Mouse (Mus musculus) thymus, adult 2 months (tissue): Measurements from ENCODE around the gene Slc10a1. TPM values are rescaled to one million over a fixed set of nuclear protein-coding genes. Genes with fewer than 3 reads are reported as not detected.
A peak's percentile ranks its signal among the peaks of the same experiment; 100 is the strongest.

Source experiments
- DNase-seq: peaks from one replicate; pipeline ENCODE4 v3.0.0; 2021
- H3K27ac ChIP-seq: fragments of 200-500 bp; 2 replicates; pipeline ENCODE4 v1.5.1; 2012; ENCODE audit warnings: low read length, control low read depth; ENCODE audit not compliant: control insufficient read depth, insufficient read depth
- H3K27me3 ChIP-seq: fragments of 200-500 bp; 2 replicates; pipeline ENCODE4 v1.6.1; 2012; ENCODE audit warnings: mild to moderate bottlenecking, low read length, moderate library complexity, mixed read lengths; ENCODE audit not compliant: control insufficient read depth, insufficient read depth
- H3K36me3 ChIP-seq: fragments of 200-500 bp; 2 replicates; pipeline ENCODE4 v1.6.1; 2012; ENCODE audit warnings: mild to moderate bottlenecking, low read length, moderate library complexity; ENCODE audit not compliant: control insufficient read depth, insufficient read depth
- H3K4me1 ChIP-seq: fragments of 200-500 bp; replicated peaks from 2 replicates; pipeline ENCODE4 v1.6.1; 2012; ENCODE audit warnings: low read length; ENCODE audit not compliant: control insufficient read depth, insufficient read depth
- H3K4me3 ChIP-seq: fragments of 200-500 bp; 2 replicates; pipeline ENCODE4 v1.5.1; 2012; ENCODE audit warnings: mild to moderate bottlenecking, low read length, control low read depth, moderate library complexity; ENCODE audit not compliant: control insufficient read depth, insufficient read depth
- CTCF ChIP-seq: fragments of 200-500 bp; IDR thresholded peaks from 2 replicates; pipeline ENCODE4 v1.5.1; 2012; ENCODE audit warnings: mild to moderate bottlenecking, control low read depth, low read length, moderate library complexity, borderline replicate concordance; ENCODE audit not compliant: control insufficient read depth, poor library complexity, insufficient read depth; ENCODE audit errors: extremely low read depth
- POLR2A ChIP-seq: fragments of 200-500 bp; IDR thresholded peaks from 2 replicates; pipeline ENCODE4 v1.6.1; 2012; ENCODE audit warnings: mild to moderate bottlenecking, low read length, control low read depth, moderate library complexity; ENCODE audit not compliant: control insufficient read depth, poor library complexity, insufficient read depth; ENCODE audit errors: extremely low read depth
- WGBS: fragments of 180-500 bp; shearing (Covaris S2); methylation state at CpG from one replicate; pipeline ENCODE4 v1.1.7; 2018; 5-methylcytosine and 5-hydroxymethylcytosine counted together
- polyA plus RNA-seq: library from polyadenylated mRNA; depleted of rRNA; stranded (reverse); fragments of >200 nt; gene quantifications from 2 replicates; pipeline ENCODE4 v1.2.3, GENCODE M21; 2012

Gene Slc10a1
- polyA plus RNA-seq, 1 experiment = 0.07 TPM

- WGBS = 94% methylated on average over 13 of the region's 13 CpGs
- no peaks in the 10 kb centered on the region for H3K27me3 ChIP-seq
- no peak for DNase-seq
- TF ChIP-seq POLR2A (no peak), CTCF (no peak)
- no peak overlapping the region for H3K27ac ChIP-seq
- no peaks in the 10 kb centered on the region for H3K36me3 ChIP-seq
- no peak overlapping the region for H3K4me3 ChIP-seq
- peaks cover 39% of the 10 kb centered on the region for H3K4me1 ChIP-seq
Measured at GRCm38 (mm10) chr12:80990901-80991445, 22.5 kb upstream of the Slc10a1 start.

- Histone ChIP-seq H3K4me1 (peaks cover 23% of the 10 kb centered on the region), H3K27me3 (no peaks in the 10 kb centered on the region), H3K36me3 (no peaks in the 10 kb centered on the region), H3K4me3 (no peak overlapping the region), H3K27ac (no peak overlapping the region)
- TF ChIP-seq POLR2A (no peak), CTCF (no peak)
- WGBS = 96% methylated on average over 3 of the region's 3 CpGs
- no peak for DNase-seq
Measured at GRCm38 (mm10) chr12:80988286-80988685, 19.8 kb upstream of the Slc10a1 start.

- no peak overlapping the region for H3K27ac ChIP-seq
- no peak for DNase-seq
- H3K27me3 ChIP-seq = no peaks in the 10 kb centered on the region
- 48% methylated on average over 4 of the region's 4 CpGs for WGBS
- H3K4me3 ChIP-seq = no peak overlapping the region
- TF ChIP-seq CTCF (no peak), POLR2A (no peak)
- H3K4me1 ChIP-seq = peaks cover 10% of the 10 kb centered on the region
- H3K36me3 ChIP-seq = no peaks in the 10 kb centered on the region
Measured at GRCm38 (mm10) chr12:80986628-80987027, 18.1 kb upstream of the Slc10a1 start.

DNA sequence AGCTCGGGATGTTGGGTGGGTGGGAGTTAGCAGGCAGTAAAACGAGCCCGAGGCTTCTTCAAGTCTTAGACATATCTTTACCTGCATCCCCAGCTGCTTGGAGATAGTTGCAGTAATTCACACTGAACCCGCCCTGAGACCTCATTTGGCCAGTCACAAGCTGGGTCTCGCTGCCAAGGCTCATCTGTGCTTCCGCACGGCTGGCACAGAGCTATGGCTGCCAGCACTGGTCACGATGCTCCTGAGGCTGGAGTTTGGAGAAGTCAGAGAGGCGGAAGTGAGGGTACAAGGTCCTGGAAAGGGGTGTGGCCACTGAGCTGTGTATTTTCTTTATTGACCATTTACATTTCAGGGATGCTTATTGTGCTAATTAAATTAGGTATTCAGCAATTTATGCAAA, 15.2 kb upstream of the Slc10a1 start:
- DNase-seq = no peak
- WGBS = 73% methylated on average over 9 of the region's 9 CpGs
- no peaks in the 10 kb centered on the region for H3K4me1 ChIP-seq

DNA sequence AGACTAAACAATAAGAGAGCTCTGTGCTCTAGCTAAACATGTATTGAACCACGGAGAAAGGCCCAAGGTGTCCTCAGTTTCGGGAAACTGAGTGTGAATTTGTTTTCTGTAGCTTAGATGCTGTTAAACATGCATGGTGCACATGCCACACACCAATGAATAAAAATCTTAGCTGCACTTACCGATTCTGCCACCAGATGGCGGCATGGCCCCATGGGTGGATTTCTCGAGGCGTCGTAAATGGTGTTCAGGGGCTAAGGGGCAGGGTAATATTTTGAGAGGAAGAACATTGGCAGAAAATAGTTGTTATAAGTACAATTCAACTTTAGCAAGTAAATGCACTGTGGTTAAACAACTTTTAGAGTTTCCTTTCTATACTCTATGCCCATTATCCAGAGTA, 13.8 kb upstream of the Slc10a1 start:
- no peaks in the 10 kb centered on the region for H3K4me1 ChIP-seq
- under 1% methylated on average over 7 of the region's 7 CpGs for WGBS
- peak; percentile 84 for DNase-seq
- H3K27me3 ChIP-seq = no peaks in the 10 kb centered on the region
- no peaks in the 10 kb centered on the region for H3K36me3 ChIP-seq
- TF ChIP-seq CTCF (peak; percentile 69; the same call in 1 of the 2 replicates), POLR2A (no peak)
- H3K27ac ChIP-seq = no peak overlapping the region
- no peak overlapping the region for H3K4me3 ChIP-seq

More for the DNA sequence above, 15.2 kb upstream of the Slc10a1 start:
- Histone ChIP-seq H3K4me3 (no peak overlapping the region), H3K27ac (no peak overlapping the region), H3K27me3 (no peaks in the 10 kb centered on the region), H3K36me3 (no peaks in the 10 kb centered on the region)
- TF ChIP-seq CTCF (no peak), POLR2A (no peak)

DNA sequence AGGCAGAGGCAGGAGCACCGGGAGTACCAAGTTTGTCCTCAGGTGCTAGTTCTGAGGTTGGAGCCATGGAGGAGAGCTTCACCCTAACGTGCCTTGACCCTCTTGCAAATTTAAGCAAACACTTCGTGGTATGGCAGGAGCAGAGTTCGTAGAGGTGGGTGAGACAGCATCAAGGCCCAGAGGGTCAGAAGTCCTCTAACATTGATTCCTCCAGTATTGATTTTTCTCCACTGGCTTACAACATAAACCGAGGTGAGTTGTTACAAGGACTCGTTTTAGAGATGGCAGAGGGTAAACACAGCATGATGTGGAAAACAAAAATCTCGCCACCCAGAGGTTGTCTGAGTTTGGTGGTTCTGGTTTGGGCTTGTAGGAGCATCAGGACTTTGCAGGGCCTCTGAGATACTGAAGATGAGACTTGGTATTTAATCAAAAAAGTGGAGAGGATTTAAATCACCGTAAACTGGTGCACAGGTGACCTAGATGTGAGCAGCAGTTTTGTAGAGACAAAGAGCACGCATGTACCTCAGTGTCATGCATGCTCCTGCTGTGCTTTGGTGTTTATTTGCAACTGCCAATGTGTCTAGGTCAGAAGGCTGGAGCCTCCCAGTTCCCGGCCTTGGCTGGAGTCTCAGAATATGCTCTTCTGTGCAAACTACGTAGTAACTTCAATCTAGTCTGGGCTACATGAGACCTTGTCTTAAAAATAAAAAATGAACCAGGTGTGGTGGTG, 7.6 kb upstream of the Slc10a1 start:
- Histone ChIP-seq H3K4me3 (no peak overlapping the region), H3K27ac (no peak overlapping the region), H3K36me3 (no peaks in the 10 kb centered on the region), H3K4me1 (no peaks in the 10 kb centered on the region), H3K27me3 (no peaks in the 10 kb centered on the region)
- 95% methylated on average over 11 of the region's 11 CpGs for WGBS
- TF ChIP-seq POLR2A (no peak), CTCF (no peak)
- no peak for DNase-seq
